Mouse (Mus musculus): ENCODE measurements around the gene Olfr1218.
"Not testable (repeated sequence)": the region's sequence is repeated elsewhere in the genome, so short reads cannot be mapped to it uniquely, and the experiment has no call there.

Gene Olfr1218

GRCm38 (mm10) chr2:89061087-89061486 lies at the start of gene Olfr1218:
Gene Olfr1218, minus strand, starts transcription at chr2:89061187.
- no peak for DNase-seq (ENCODE audit: low spot score in 2 of 2)

- DNase-seq (ENCODE audit: low spot score in 2 of 2), result no peak
Measured at GRCm38 (mm10) chr2:89106735-89107134, 45.7 kb upstream of the Olfr1218 start, which contains the start of gene Olfr1220. Gene Olfr1220, minus strand, starts transcription at chr2:89106835.

GRCm38 (mm10) chr2:89105651-89106050 lies 44.7 kb upstream of the Olfr1218 start:
- no peak for DNase-seq (ENCODE audit: low spot score in 2 of 2)

- no peak for DNase-seq (ENCODE audit: low spot score in 2 of 2)
Measured at GRCm38 (mm10) chr2:89093848-89094247, 32.9 kb upstream of the Olfr1218 start.

GRCm38 (mm10) chr2:89083413-89083812 lies 22.4 kb upstream of the Olfr1218 start, which contains the start of gene Olfr1219:
Gene Olfr1219, minus strand, starts transcription at chr2:89083513.
- no peak for DNase-seq (ENCODE audit: low spot score in 2 of 2)

GRCm38 (mm10) chr2:89081487-89081886 lies 20.5 kb upstream of the Olfr1218 start:
- no peak for DNase-seq (ENCODE audit: low spot score in 2 of 2)

GRCm38 (mm10) chr2:89031965-89032364 lies 29.0 kb downstream of the Olfr1218 start, which contains the start of gene Olfr1217:
Gene Olfr1217, minus strand, starts transcription at chr2:89032065.
- no peak for DNase-seq (ENCODE audit: low spot score in 2 of 2)

GRCm38 (mm10) chr2:89021436-89021835 lies 39.6 kb downstream of the Olfr1218 start:
- DNase-seq (ENCODE audit: low spot score in 2 of 2), result not testable (repeated sequence)

- no peak for DNase-seq (ENCODE audit: low spot score in 2 of 2)
Measured at GRCm38 (mm10) chr2:89018240-89018639, 42.7 kb downstream of the Olfr1218 start, which contains the start of gene Olfr1216. Gene Olfr1216, minus strand, starts transcription at chr2:89018340.

- no peak for DNase-seq (ENCODE audit: low spot score in 2 of 2)
Measured at GRCm38 (mm10) chr2:89006873-89007272, 54.1 kb downstream of the Olfr1218 start, which contains the start of gene Olfr1215. Gene Olfr1215, minus strand, starts transcription at chr2:89006973.
